Mouse (Mus musculus): ENCODE measurements at regions not wholly inside any gene's neighbourhood (a gene's known extent, or its start where the extent isn't known, plus 50 kb on each side); places are given as distances from the start of the nearest gene placed in this dataset.
A peak's percentile ranks its signal among the peaks of the same experiment; 100 is the strongest.

DNA sequence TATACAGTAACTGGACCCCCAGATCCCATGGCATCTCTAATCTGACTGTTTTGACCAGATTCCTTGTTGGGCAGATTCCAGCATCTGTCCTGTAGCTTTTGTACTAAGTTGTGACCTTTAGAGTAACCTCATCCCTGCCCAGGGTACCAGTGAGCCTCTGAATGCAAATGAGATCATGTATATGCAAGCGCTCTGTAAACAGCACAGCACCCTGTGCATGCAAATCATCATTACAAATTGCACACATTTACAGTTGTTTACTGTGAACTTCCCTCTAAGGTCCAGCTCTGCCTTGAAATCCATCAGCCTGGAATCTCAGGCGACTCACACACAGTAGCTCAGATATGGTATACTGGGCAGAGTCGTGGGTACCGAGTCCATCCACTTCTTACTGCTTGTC is 258.6 kb upstream of the Dusp10 start:
- DNase-seq: no peak

DNA sequence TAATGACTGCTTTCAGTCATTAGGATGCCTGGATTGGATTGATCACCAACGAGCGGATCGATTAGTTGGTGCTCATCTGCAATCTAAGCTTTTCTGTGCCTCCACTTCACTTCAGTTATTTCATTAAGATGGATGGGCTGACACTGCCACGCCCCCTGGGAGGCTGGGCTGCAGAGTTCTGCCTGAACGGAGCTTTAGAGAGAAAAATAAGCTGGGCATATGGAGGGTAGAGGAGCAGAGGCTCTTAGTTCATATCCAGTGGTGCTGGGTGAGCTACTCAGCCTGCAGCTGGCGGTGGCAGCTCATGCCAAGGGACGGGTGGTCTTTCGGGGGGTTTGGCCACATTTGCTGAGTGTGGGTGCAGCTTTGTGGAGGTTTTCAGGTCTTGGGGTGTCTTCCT is 256.4 kb upstream of the Dusp10 start:
- no peak for DNase-seq

GRCm38 (mm10) chr1:183763864-183764726 is 249.0 kb upstream of the Dusp10 start:
- no peak for DNase-seq

DNA sequence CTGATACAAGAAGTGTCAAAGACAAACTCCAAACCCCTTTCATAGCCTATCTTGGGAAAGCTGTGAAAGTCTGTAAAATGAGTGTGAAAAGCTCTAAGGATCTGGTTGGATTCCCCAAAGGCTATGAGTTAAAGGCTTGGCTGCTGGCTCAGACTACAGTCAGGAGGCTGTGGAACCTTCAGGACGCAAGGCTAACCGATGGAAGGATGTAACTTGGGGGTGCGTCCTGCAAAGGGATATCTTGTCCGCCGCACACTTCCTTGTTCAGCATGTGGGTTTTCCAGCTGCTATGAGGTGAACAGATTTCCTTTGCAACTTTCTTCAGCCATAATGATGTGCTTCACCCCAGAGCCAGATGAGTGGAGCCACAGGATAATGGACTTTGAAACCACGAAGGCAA is 240.3 kb upstream of the Dusp10 start:
- no peak for DNase-seq

GRCm38 (mm10) chr1:183780180-183780579 is 232.9 kb upstream of the Dusp10 start:
- no peak for DNase-seq

DNA sequence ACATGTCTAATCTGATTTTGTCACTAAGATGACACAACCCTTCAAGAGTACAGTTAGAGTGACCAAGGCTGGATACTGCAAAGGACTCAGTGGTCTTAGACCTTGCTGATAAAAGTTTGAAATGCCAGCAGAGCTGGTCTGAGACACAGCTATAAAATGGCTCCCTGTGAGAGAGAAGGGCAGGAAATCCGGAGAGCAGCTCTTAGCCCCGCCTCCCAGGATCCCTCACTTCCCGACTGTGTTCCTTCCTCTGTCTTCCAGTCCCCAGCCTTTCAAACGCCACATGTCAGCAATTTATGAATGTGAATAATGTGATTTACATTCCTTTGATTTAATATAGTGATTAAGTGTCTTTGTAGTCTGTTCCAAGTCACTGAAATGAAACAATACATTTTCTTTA is 232.3 kb upstream of the Dusp10 start:
- no peak for DNase-seq

DNA sequence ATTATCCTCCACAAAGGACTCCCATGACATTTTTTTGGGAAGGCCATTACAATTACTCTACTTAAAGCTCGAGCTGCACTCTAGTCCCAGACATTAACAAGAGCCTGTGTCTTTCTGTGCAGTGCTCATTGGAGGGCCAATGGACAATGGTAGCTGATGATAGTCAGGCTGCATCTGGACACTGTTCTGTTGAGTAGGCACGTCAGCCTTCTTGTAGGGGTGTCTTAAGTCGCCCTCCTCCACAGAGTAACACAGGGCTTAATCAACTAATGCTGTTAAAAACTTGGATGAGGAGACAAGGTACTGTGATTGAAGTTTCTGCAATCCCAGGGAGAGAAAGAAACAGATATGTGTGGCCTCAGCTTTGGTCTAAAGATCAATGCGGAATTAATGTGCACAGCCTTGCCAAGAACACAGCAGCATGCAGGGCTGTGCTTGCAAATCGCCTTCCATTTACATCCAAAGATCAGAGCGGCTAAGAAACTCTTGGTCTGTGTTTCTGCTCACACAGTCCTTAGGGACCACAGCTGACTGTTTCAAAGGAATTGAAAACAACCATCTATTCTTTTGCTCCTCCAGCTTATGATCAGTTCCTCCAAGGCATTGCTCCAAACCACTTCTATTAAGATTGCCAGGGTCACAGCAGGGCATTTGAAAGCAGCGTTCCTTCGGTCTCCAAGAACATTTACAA is 229.5 kb upstream of the Dusp10 start:
- DNase-seq: no peak

- no peak for DNase-seq
Measured at GRCm38 (mm10) chr1:183792230-183792813, 220.8 kb upstream of the Dusp10 start.

DNA sequence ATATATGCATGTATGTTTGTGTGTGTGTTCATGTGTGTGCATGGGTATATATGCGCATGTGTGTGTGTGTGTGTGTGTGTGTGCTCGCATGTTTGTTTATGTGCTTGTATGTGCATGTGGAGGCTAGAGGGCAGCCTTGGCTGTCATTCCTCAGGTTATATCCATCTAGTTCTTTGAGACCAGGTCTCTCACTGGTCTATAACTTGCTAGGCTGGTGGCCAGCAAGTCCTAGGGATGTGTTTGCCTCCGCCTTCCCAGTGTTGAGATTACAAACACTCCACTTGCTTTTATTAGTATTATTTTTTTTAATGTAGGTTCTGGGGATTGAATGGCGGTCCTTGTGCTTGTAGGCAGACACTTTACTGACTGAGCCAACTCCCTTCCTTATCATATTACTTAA is 219.8 kb upstream of the Dusp10 start:
- DNase-seq: no peak

DNA sequence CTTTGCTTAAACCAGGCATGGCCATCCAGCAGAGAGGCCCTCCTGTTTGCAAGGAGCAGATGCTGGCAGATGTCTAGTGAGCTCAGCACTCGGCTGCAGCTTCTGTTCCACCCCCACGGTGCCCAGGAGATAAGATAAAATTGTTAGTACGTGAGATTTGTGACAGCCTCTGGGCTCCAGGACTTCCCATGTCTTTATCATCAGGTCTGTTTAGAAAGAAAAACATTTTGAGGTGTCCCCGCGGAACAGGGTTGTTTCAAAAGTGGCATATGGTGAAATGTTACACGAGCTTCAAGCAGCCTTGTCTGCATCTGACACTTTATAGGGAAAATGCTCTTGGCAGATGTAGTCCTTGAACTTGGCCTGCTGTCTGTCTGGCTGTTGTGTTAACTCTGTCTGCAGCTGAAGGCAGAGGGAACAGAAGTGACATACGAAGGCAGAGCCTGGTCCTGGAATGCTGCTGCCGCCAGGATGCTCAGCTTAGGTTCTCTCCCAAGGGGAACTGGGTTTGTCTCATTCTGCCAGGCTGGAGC is 219.1 kb upstream of the Dusp10 start:
- DNase-seq: no peak

GRCm38 (mm10) chr1:183802351-183802750 is 210.8 kb upstream of the Dusp10 start:
- DNase-seq: peak in 1 of 2 experiments; percentile 4

DNA sequence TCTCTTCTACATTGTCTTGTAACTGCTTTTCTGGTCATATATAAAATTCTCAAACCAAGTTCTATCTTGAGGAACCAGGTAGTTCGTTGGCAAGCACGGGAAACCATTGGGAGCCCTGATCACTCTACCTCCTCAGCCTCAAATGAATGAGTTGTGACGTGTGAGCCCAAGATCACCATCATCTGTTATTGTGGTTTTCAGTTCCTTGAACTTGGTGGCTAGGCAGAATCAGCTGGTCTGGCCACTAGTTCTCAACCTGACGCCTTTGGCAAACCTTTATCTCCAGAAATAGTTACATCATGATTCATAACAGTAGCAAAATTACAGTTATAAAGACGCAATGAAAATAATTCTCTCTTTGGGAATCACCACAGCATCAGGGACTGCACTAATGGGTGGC is 209.7 kb upstream of the Dusp10 start:
- DNase-seq: peak in 1 of 2 experiments; percentile 16

- DNase-seq: peak in 1 of 2 experiments; percentile 4
Measured at GRCm38 (mm10) chr1:183803826-183804225, 209.3 kb upstream of the Dusp10 start.

- peak in 1 of 2 experiments; percentile 9 for DNase-seq
Measured at GRCm38 (mm10) chr1:183804295-183804694, 208.8 kb upstream of the Dusp10 start.

DNA sequence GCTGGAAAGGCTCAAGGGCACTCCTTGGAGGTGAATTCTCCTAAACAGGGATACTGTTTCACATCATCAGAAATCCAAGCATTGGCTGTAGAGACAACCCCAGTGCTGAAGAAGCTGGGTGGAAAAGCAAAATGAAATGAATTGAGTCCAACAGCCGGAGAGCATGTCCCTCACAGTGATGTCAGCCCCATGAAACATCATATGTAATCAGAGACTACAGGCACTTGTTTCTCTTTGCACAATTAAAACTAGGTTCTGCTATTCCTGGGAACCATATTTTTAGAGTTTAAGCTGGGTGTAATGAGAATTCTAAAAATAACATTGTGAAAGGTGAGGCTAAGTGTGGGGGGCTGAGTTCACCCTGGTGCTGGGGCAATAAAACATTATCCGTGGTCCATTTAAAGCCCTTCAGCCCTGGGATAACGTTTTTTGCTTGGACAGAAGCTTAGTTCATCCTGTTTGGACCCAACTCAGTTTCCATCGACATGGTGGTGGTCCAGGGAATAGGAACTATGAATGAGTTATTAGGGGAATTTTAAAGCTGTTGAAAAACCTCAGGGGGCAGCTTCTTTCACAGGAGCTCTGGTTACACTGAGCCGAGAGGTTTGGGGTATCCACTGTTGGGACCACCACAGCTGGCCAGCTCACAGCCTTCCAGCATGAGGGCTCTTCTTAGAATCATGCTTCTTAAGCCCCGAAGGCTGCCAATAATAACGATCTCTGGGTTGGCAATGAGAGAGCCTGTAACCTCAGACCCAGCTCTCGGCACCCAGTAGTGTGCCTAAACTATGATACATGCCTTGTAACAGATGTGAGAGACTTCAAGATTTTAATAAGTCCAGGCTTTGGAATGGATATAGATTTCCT is 206.0 kb upstream of the Dusp10 start:
- no peak for DNase-seq

- DNase-seq: no peak
Measured at GRCm38 (mm10) chr1:183808168-183808567, 204.9 kb upstream of the Dusp10 start.

- no peak for DNase-seq
Measured at GRCm38 (mm10) chr1:183820555-183820954, 192.5 kb upstream of the Dusp10 start.

GRCm38 (mm10) chr1:183826300-183826699 is 186.8 kb upstream of the Dusp10 start:
- no peak for DNase-seq

DNA sequence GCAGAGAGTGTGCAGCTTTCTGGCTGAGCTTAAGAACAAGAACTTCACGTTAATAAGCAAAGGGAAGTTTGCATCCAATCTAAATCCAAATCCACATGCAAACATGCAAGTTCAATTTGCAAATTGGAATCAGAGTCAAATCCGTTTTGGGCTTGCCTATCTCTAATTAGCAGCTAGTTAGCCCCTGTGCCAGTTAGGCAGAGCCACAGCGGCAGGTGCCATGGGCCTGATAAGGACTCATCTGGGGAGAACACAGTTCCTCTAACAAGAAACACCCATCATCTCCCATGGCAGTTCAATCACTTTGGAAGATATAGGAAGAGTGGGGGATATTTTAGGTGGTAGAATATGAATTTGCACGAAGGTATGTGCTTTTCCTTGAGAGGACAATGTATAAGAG is 168.0 kb upstream of the Dusp10 start:
- DNase-seq: no peak

GRCm38 (mm10) chr1:183853956-183854613 is 159.0 kb upstream of the Dusp10 start:
- no peak for DNase-seq

DNA sequence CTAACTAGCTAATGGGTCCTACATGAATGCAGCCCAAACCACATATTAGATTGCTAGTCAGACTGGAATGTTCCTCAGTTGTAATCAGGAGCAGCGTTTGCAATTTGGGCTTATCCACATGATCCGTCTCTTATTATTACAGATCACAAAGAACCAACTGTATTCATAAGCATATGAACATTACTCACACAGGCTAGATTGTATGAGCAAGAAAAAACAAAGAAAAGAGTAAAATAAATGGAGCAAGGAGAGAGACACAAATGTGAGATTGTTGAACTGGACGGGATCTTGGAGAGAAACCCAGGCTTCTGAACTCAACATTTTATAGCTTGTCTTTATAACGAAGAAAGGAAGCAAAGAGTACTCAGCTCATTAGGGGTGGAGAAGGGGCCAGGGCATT is 148.0 kb upstream of the Dusp10 start:
- DNase-seq: no peak

GRCm38 (mm10) chr1:183865586-183865985 is 147.5 kb upstream of the Dusp10 start:
- DNase-seq: no peak

Measured in lung, adult 18-20 months (tissue).